Comparison of ENCODE assay signal across 8 mouse cellular contexts in the genomic region with DNA sequence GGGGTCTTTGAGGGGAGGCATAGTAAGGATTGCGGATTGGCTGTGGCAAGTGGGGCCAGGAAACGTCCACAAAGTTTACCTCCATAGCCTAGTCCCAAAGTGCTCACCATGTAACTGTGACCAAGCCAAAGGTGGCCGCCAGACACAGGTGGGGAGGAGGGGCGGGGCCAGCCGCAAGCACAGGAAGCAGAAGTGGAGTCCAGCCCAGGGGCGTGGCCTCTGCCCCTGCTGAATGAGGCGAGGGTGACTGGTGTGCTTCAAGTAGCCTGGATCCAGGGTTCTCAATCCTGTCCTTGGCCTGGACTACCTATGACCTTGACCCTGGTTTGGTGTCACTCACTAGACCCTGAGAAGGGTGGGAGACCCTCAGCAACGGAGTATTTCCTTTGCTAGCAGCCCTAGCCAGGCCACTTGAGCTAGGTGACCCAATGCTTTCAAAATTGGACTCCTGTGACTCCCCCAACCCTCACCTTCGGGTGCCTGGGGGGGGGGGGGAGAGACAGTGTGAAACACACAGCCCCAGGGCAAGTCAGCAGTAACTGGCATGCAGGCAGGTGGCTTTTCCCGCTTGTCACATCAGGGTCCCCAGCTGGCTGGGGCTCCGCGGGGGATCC. TPM values are rescaled to one million over a fixed set of nuclear protein-coding genes. Genes with fewer than 3 reads are reported as not detected.
DNase-seq lines count a peak whose midpoint lies in the region; ATAC-seq and TF ChIP-seq lines count a peak whose summit lies in the region.

No protein-coding gene starts in this region.

- H3K4me3 ChIP-seq in embryonic facial prominence, embryonic 14.5 days (ENCODE audit: low read depth, low read length) = peak overlapping the region; percentile 54; the same call in 1 of the 2 replicates
- H3K4me3 ChIP-seq in heart, postnatal 0 days (ENCODE audit: low read depth, low read length) = peak overlapping the region; percentile 58

- no peaks in the 10 kb centered on the region for H3K9me3 ChIP-seq in embryonic facial prominence, embryonic 14.5 days (ENCODE audit: control insufficient read depth, low read length)
- H3K9me3 ChIP-seq in heart, postnatal 0 days (replicated peaks; ENCODE audit: control insufficient read depth, low read length) = no peaks in the 10 kb centered on the region

- H3K36me3 ChIP-seq in embryonic facial prominence, embryonic 14.5 days (ENCODE audit: control insufficient read depth, insufficient read depth, low read length) = no peaks in the 10 kb centered on the region
- H3K36me3 ChIP-seq in heart, postnatal 0 days (replicated peaks; ENCODE audit: control insufficient read depth, insufficient read depth, low read length) = peaks cover 12% of the 10 kb centered on the region

- peaks cover 10% of the 10 kb centered on the region for H3K4me1 ChIP-seq in embryonic facial prominence, embryonic 14.5 days (ENCODE audit: control insufficient read depth, insufficient read depth, low read length)
- H3K4me1 ChIP-seq in heart, postnatal 0 days (ENCODE audit: control insufficient read depth, insufficient read depth) = peaks cover 42% of the 10 kb centered on the region

- H3K9ac ChIP-seq in embryonic facial prominence, embryonic 14.5 days (ENCODE audit: low read depth, low read length) = no peak overlapping the region
- H3K9ac ChIP-seq in heart, postnatal 0 days (replicated peaks; ENCODE audit: low read depth, low read length) = no peak overlapping the region

- TF ChIP-seq CTCF in heart, postnatal 0 days (IDR thresholded peaks at IDR 0.05; ENCODE audit: low read depth) = no peak

- ATAC-seq in embryonic facial prominence, embryonic 14.5 days (ENCODE audit: low read depth) = no peak
- peak; percentile 21; the same call in 1 of the 2 replicates for ATAC-seq in heart, postnatal 0 days (ENCODE audit: insufficient read depth, low read depth)
- peak; percentile 73 for ATAC-seq in megakaryocyte, adult 5-6 weeks (ENCODE audit: poor library complexity, severe bottlenecking)

- H3K4me2 ChIP-seq in embryonic facial prominence, embryonic 14.5 days (ENCODE audit: low read depth, low read length) = peak overlapping the region; percentile 84
- peak overlapping the region; percentile 77 for H3K4me2 ChIP-seq in heart, postnatal 0 days (ENCODE audit: low read depth, low read length)

- DNase-seq in 3134 (ENCODE audit: extremely low read depth, insufficient read length, low spot score) (peak; percentile 69), MN1 (ENCODE audit: low spot score) (peak; percentile 31)
- peak; percentile 22 for DNase-seq in embryonic facial prominence, embryonic 14.5 days (ENCODE audit: low spot score)
- DNase-seq in heart, postnatal 0 days (ENCODE audit: low spot score) = peak; percentile 50
- peak; percentile 89 for DNase-seq in kidney, postnatal 14 days
- peak; percentile 75 to 80 for DNase-seq in thymus, adult 18-20 months
- DNase-seq in right cerebral cortex, postnatal 14 days = no peak

- 8% methylated on average over 12 of the region's 12 CpGs for WGBS in embryonic facial prominence, embryonic 14.5 days
- 11% methylated on average over 12 of the region's 12 CpGs for WGBS in heart, postnatal 0 days

- peaks cover 67% of the 10 kb centered on the region for H3K27me3 ChIP-seq in embryonic facial prominence, embryonic 14.5 days (replicated peaks; ENCODE audit: control insufficient read depth, insufficient read depth, low read length)
- no peaks in the 10 kb centered on the region for H3K27me3 ChIP-seq in heart, postnatal 0 days (ENCODE audit: control insufficient read depth, insufficient read depth, low read length)

- no peak overlapping the region for H3K27ac ChIP-seq in embryonic facial prominence, embryonic 14.5 days (replicated peaks; ENCODE audit: low read depth, low read length)
- H3K27ac ChIP-seq in heart, postnatal 0 days (ENCODE audit: low read depth) = peak overlapping the region; percentile 93

- no peak for TF ChIP-seq EP300 in heart, postnatal 0 days (IDR thresholded peaks at IDR 0.05; ENCODE audit: low read depth)

RNA-seq across cellular contexts. Expression of a gene that starts 0.8 kb away (rescaled TPM):
- polyA plus RNA-seq in embryonic facial prominence, embryonic 14.5 days (2014; fragmentation: Nextera tagmentation; extraction: Ambion mirVana) = 5.0 and 5.3 TPM in 2 replicates
- total RNA-seq in heart, postnatal 0 days (2014; rRNA removed; ENCODE audit: low replicate concordance) = 36.7 and 45.4 TPM in 2 replicates
- 3.4 and 4.5 TPM in 2 replicates for polyA plus RNA-seq in heart, postnatal 0 days (2015; fragmentation: Nextera tagmentation; extraction: Ambion mirVana)
- total RNA-seq in megakaryocyte, adult 5-6 weeks (2015) = 108 and 121 TPM in 2 replicates
- 70.7 and 84.8 TPM in 2 replicates for total RNA-seq in megakaryocyte, adult 5-6 weeks (2017)

RNA-seq across cellular contexts. Expression of a gene that starts 36.8 kb away (rescaled TPM):
- 7.8 and 8.4 TPM in 2 replicates for polyA plus RNA-seq in embryonic facial prominence, embryonic 14.5 days (2014; fragmentation: Nextera tagmentation; extraction: Ambion mirVana)
- total RNA-seq in heart, postnatal 0 days (2014; rRNA removed; ENCODE audit: low replicate concordance) = 4.0 and 4.4 TPM in 2 replicates
- polyA plus RNA-seq in heart, postnatal 0 days (2015; fragmentation: Nextera tagmentation; extraction: Ambion mirVana) = 5.2 and 7.0 TPM in 2 replicates
- 4.8 and 6.0 TPM in 2 replicates for total RNA-seq in megakaryocyte, adult 5-6 weeks (2015)
- total RNA-seq in megakaryocyte, adult 5-6 weeks (2017) = 1.2 and 3.4 TPM in 2 replicates

RNA-seq across cellular contexts. Expression of a gene that starts 36.8 kb away (rescaled TPM):
- polyA plus RNA-seq in embryonic facial prominence, embryonic 14.5 days (2014; fragmentation: Nextera tagmentation; extraction: Ambion mirVana) = 7.2 and 7.3 TPM in 2 replicates
- 3.1 and 14.8 TPM in 2 replicates for total RNA-seq in heart, postnatal 0 days (2014; rRNA removed; ENCODE audit: low replicate concordance)
- 4.7 and 6.5 TPM in 2 replicates for polyA plus RNA-seq in heart, postnatal 0 days (2015; fragmentation: Nextera tagmentation; extraction: Ambion mirVana)
- total RNA-seq in megakaryocyte, adult 5-6 weeks (2015) = 12.9 and 15.0 TPM in 2 replicates
- total RNA-seq in megakaryocyte, adult 5-6 weeks (2017) = 12.9 and 15.8 TPM in 2 replicates
